In genomic region chr7:121941640-121942039, GRCm38 (mm10) we compare ENCODE assay signal across 13 mouse cellular contexts.
"Had no signal": no experiment of that assay in that cellular context is flagged by ENCODE, and none has a peak within 500 bp of the region (broad histone marks: within the 10 kb centered on the region; RNA-seq: fewer than 3 reads in every experiment).

No protein-coding gene starts in this region.

- H3K27me3 ChIP-seq: limb, embryonic 13.5 days; neural tube, embryonic 15.5 days had no signal

- ATAC-seq: intestine, embryonic 16.5 days had no signal

- DNase-seq: left cerebral cortex, postnatal 4 days; midbrain, embryonic 14.5 days; right cerebral cortex, adult 18-20 months; right cerebral cortex, postnatal 25 days; thymus, postnatal 4 days had no signal

- H3K4me2 ChIP-seq: hindbrain, embryonic 14.5 days; limb, embryonic 13.5 days; neural tube, embryonic 15.5 days had no signal

- H3K4me3 ChIP-seq: limb, embryonic 13.5 days; midbrain, embryonic 10.5 days; myocyte; neural tube, embryonic 15.5 days had no signal

- H3K9me3 ChIP-seq: limb, embryonic 13.5 days; neural tube, embryonic 15.5 days had no signal

- H3K27ac ChIP-seq: hindbrain, embryonic 14.5 days; limb, embryonic 13.5 days; liver, embryonic 14.5 days; midbrain, embryonic 10.5 days; neural tube, embryonic 15.5 days; stomach, postnatal 0 days had no signal

- H3K4me1 ChIP-seq: limb, embryonic 13.5 days; midbrain, embryonic 10.5 days had no signal

- H3K9ac ChIP-seq: hindbrain, embryonic 14.5 days; limb, embryonic 13.5 days; liver, embryonic 14.5 days; neural tube, embryonic 15.5 days had no signal
